Mouse (Mus musculus): Measurements from ENCODE around the gene Klhl41.
"Not testable (repeated sequence)": the region's sequence is repeated elsewhere in the genome, so short reads cannot be mapped to it uniquely, and the experiment has no call there.

Gene Klhl41

GRCm38 (mm10) chr2:69669853-69670252, at the start of gene Klhl41:
Gene Klhl41, plus strand, starts transcription at chr2:69670120.
- no peak for DNase-seq (ENCODE audit: low spot score)

GRCm38 (mm10) chr2:69629215-69629614, 40.7 kb upstream of the Klhl41 start:
- no peak for DNase-seq (ENCODE audit: low spot score)

GRCm38 (mm10) chr2:69629914-69630313, 40.0 kb upstream of the Klhl41 start:
- no peak for DNase-seq (ENCODE audit: low spot score)

- no peak for DNase-seq (ENCODE audit: low spot score)
Measured at GRCm38 (mm10) chr2:69630792-69631191, 39.1 kb upstream of the Klhl41 start.

- DNase-seq (ENCODE audit: low spot score) = no peak
Measured at GRCm38 (mm10) chr2:69631449-69631848, 38.5 kb upstream of the Klhl41 start.

GRCm38 (mm10) chr2:69635064-69635701, 34.7 kb upstream of the Klhl41 start:
- peak; percentile 75 for DNase-seq (ENCODE audit: low spot score)

- peak; percentile 71 for DNase-seq (ENCODE audit: low spot score)
Measured at GRCm38 (mm10) chr2:69635807-69636206, 34.1 kb upstream of the Klhl41 start.

GRCm38 (mm10) chr2:69637989-69638388, 31.9 kb upstream of the Klhl41 start:
- not testable (repeated sequence) for DNase-seq (ENCODE audit: low spot score)

- DNase-seq (ENCODE audit: low spot score) = peak; percentile 57
Measured at GRCm38 (mm10) chr2:69640100-69640499, 29.8 kb upstream of the Klhl41 start.

GRCm38 (mm10) chr2:69644968-69645617, 24.8 kb upstream of the Klhl41 start:
- DNase-seq (ENCODE audit: low spot score) = no peak

GRCm38 (mm10) chr2:69646726-69647490, 23.0 kb upstream of the Klhl41 start, which contains the start of gene Bbs5:
Gene Bbs5, plus strand, starts transcription at chr2:69647171.
- DNase-seq (ENCODE audit: low spot score) = peak; percentile 91

- DNase-seq (ENCODE audit: low spot score) = no peak
Measured at GRCm38 (mm10) chr2:69649716-69650115, 20.2 kb upstream of the Klhl41 start.

GRCm38 (mm10) chr2:69659326-69659725, 10.6 kb upstream of the Klhl41 start:
- DNase-seq (ENCODE audit: low spot score) = no peak

GRCm38 (mm10) chr2:69663827-69664476, 6.0 kb upstream of the Klhl41 start:
- no peak for DNase-seq (ENCODE audit: low spot score)

- DNase-seq (ENCODE audit: low spot score) = no peak
Measured at GRCm38 (mm10) chr2:69667656-69668055, 2.3 kb upstream of the Klhl41 start.

- no peak for DNase-seq (ENCODE audit: low spot score)
Measured at GRCm38 (mm10) chr2:69668414-69668813, 1.5 kb upstream of the Klhl41 start.

GRCm38 (mm10) chr2:69673723-69674122, 3.8 kb downstream of the Klhl41 start:
- DNase-seq (ENCODE audit: low spot score) = no peak

GRCm38 (mm10) chr2:69675266-69675665, 5.3 kb downstream of the Klhl41 start:
- DNase-seq (ENCODE audit: low spot score) = no peak

- DNase-seq (ENCODE audit: low spot score) = no peak
Measured at GRCm38 (mm10) chr2:69676713-69677112, 6.8 kb downstream of the Klhl41 start.

GRCm38 (mm10) chr2:69677215-69677614, 7.3 kb downstream of the Klhl41 start:
- DNase-seq (ENCODE audit: low spot score) = not testable (repeated sequence)

- DNase-seq (ENCODE audit: low spot score) = no peak
Measured at GRCm38 (mm10) chr2:69679990-69680389, 10.1 kb downstream of the Klhl41 start.

- DNase-seq (ENCODE audit: low spot score) = no peak
Measured at GRCm38 (mm10) chr2:69681931-69682330, 12.0 kb downstream of the Klhl41 start.
